8 mouse cellular contexts compared by ENCODE assay signal in the genomic region with DNA sequence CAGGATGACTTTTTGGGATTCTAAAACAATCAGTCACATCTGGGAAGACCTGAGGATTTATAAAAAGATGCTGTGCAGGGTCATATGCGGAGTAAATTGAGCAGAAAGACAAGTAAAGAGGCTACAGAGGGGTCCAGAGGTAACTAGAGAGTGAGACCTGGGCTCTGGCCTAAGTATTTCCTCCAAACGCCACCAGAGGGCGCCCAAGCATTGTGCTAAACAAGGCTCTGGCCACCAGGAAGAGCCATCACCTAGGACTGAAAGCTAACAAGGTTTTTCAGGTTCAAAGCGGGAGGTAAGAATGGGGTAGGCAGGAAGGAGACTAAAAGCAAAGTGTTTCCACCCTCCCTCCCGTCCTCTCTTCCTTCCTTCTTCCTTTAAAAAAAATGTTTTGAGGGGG. TPM values are rescaled to one million over a fixed set of nuclear protein-coding genes. Genes with fewer than 3 reads are reported as not detected.
DNase-seq lines count a peak whose midpoint lies in the region; ATAC-seq lines count a peak whose summit lies in the region.
"Had no signal": no experiment of that assay in that cellular context is flagged by ENCODE, and none has a peak within 500 bp of the region (broad histone marks: within the 10 kb centered on the region; RNA-seq: fewer than 3 reads in every experiment).

No protein-coding gene starts in this region.

- H3K36me3 ChIP-seq in hindbrain, embryonic 16.5 days (ENCODE audit: control insufficient read depth, insufficient read depth, low read length), result no peaks in the 10 kb centered on the region
- H3K36me3 ChIP-seq in midbrain, embryonic 13.5 days, result no peaks in the 10 kb centered on the region

- no peak overlapping the region for H3K4me2 ChIP-seq in hindbrain, embryonic 16.5 days (ENCODE audit: low read length)
- H3K4me2 ChIP-seq in midbrain, embryonic 13.5 days (replicated peaks), result no peak overlapping the region

- no peaks in the 10 kb centered on the region for H3K4me1 ChIP-seq in hindbrain, embryonic 16.5 days (ENCODE audit: control insufficient read depth, insufficient read depth, low read depth, low read length)
- H3K4me1 ChIP-seq in midbrain, embryonic 13.5 days (replicated peaks), result no peaks in the 10 kb centered on the region

- H3K9ac ChIP-seq in hindbrain, embryonic 16.5 days (ENCODE audit: low read depth, low read length), result no peak overlapping the region
- H3K9ac ChIP-seq in midbrain, embryonic 13.5 days (replicated peaks), result no peak overlapping the region

- intact Hi-C loops in left cerebral cortex, postnatal 14 days (cut with DNase I), result loop anchor here (1.0 kb wide), 1 partner anchor 97 kb away; no protein-coding TSS in a partner anchor

- DNase-seq in cerebellum, adult 9-10 months, result peak; percentile 77
- peak; percentile 66 to 83 for DNase-seq in left cerebral cortex, postnatal 14 days (ENCODE audit: low spot score in 2 of 2)
- DNase-seq in spleen, adult 18-20 months, result peak; percentile 68 to 86

- no peaks in the 10 kb centered on the region for H3K9me3 ChIP-seq in hindbrain, embryonic 16.5 days (ENCODE audit: control insufficient read depth, low read length)
- no peaks in the 10 kb centered on the region for H3K9me3 ChIP-seq in midbrain, embryonic 13.5 days
- H3K9me3 ChIP-seq: megakaryocyte, embryonic 14.5 days had no signal

- H3K27ac ChIP-seq in hindbrain, embryonic 16.5 days (ENCODE audit: low read depth, low read length), result no peak overlapping the region
- H3K27ac ChIP-seq in midbrain, embryonic 13.5 days, result no peak overlapping the region

- H3K27me3 ChIP-seq in hindbrain, embryonic 16.5 days (replicated peaks; ENCODE audit: control insufficient read depth, insufficient read depth, low read length), result no peaks in the 10 kb centered on the region
- no peaks in the 10 kb centered on the region; the same call in 1 of the 2 replicates for H3K27me3 ChIP-seq in midbrain, embryonic 13.5 days

- H3K4me3 ChIP-seq in hindbrain, embryonic 16.5 days (ENCODE audit: low read length), result no peak overlapping the region
- no peak overlapping the region for H3K4me3 ChIP-seq in midbrain, embryonic 13.5 days (replicated peaks)
- H3K4me3 ChIP-seq: megakaryocyte, embryonic 14.5 days had no signal

- peak; percentile 89 for ATAC-seq in activated CD4-positive, CD25-positive, alpha-beta regulatory T cell, adult 4 months
- ATAC-seq in frontal cortex, adult (ENCODE audit: low TSS enrichment), result peak; percentile 83
- ATAC-seq in hindbrain, embryonic 16.5 days, result peak; percentile 80
- ATAC-seq in midbrain, embryonic 13.5 days, result peak; percentile 65

- 4% methylated on average over 5 of the region's 5 CpGs for WGBS in hindbrain, embryonic 16.5 days
- 3% methylated on average over 5 of the region's 5 CpGs for WGBS in midbrain, embryonic 13.5 days

RNA-seq across cellular contexts. Expression of gene Spock2, which starts 42.1 kb away (rescaled TPM):
- polyA plus RNA-seq in activated CD4-positive, CD25-positive, alpha-beta regulatory T cell, adult 4 months (2017; shearing (Covaris generic)), result 1 to 10 TPM; 3.9 to 5.3 TPM
- 119 and 128 TPM in 2 replicates for polyA plus RNA-seq in hindbrain, embryonic 16.5 days (2015; fragmentation: Nextera tagmentation; extraction: Ambion mirVana)
- 100 to 1,000 TPM; 564 to 596 TPM for total RNA-seq in left cerebral cortex, postnatal 14 days (2021)
- 51.8 TPM in 2 replicates for polyA plus RNA-seq in midbrain, embryonic 13.5 days (2015; fragmentation: Nextera tagmentation; extraction: Ambion mirVana)
